Mouse (Mus musculus) gastrocnemius, adult 2 months (tissue): ENCODE results near the gene Gm3238. TPM values are rescaled to one million over a fixed set of nuclear protein-coding genes. Genes with fewer than 3 reads are reported as not detected.
"Not testable (repeated sequence)": the region's sequence is repeated elsewhere in the genome, so short reads cannot be mapped to it uniquely, and the experiment has no call there.

ENCODE experiments used
- DNase-seq: peaks from one replicate; pipeline ENCODE4 v3.0.0; 2022
- H3K27ac ChIP-seq: fragments of 200-600 bp; 2 replicates; pipeline ENCODE4 v1.8.1; 2022; ENCODE audit warnings: mild to moderate bottlenecking
- H3K4me3 ChIP-seq: fragments of 200-600 bp; 2 replicates; pipeline ENCODE4 v1.8.1; 2022; ENCODE audit warnings: mild to moderate bottlenecking, moderate library complexity
- CTCF ChIP-seq: fragments of 200-600 bp; IDR thresholded peaks from 2 replicates; pipeline ENCODE4 v1.8.1; 2022; ENCODE audit warnings: antibody characterized with exemption, mild to moderate bottlenecking, moderate library complexity
- intact Hi-C: fragments of 180-260 bp; cut with DNase I; formaldehyde crosslinking; loops from one replicate; pipeline ENCODE4 v1.15.1; 2025
- total RNA-seq, 2 experiments: library from RNA; stranded (reverse); gene quantifications; 2 replicates each; pipeline ENCODE4 v1.2.3; 2021

Gm3238 gene
- total RNA-seq, 2 experiments from 2014 or later = not detected

- intact Hi-C loops = no loop called here
- Histone ChIP-seq H3K27ac (no peak overlapping the region), H3K4me3 (no peak overlapping the region)
- no peak for TF ChIP-seq CTCF
- no peak for DNase-seq
These were observed 1.4 kb downstream of the Gm3238 start for GRCm38 (mm10) chr10:77769727-77770126.

- H3K27ac ChIP-seq, intact Hi-C loops, DNase-seq, H3K4me3 ChIP-seq: not testable (repeated sequence)
These were observed 11.5 kb downstream of the Gm3238 start, which contains the start of gene Gm3233 for GRCm38 (mm10) chr10:77759582-77759981. Gm3233 (minus strand) TSS chr10:77759682.

DNA sequence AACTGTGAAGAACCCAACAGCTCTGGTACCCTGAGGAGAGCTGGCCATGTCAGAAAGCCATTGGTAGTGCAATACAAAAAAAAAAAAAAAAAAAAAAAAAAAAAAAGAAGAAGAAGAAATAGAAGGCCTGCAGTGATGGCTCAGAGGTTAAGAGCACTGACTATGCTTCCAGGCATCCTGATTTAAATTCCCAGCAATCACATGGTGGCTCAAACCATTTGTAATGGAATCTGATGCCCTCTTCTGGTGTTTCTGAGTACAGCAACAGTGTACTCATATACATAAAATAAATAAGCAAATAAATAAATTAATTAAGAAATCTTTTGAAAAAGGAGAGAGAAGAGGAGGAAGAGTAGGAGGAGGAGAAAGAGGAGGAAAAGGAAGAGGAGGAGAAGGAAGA, 17.7 kb downstream of the Gm3238 start:
- TF ChIP-seq CTCF = peak; percentile 18; the same call in 1 of the 2 replicates
- Histone ChIP-seq H3K4me3 (no peak overlapping the region), H3K27ac (no peak overlapping the region)
- no peak for DNase-seq
- intact Hi-C loops = no loop called here

DNA sequence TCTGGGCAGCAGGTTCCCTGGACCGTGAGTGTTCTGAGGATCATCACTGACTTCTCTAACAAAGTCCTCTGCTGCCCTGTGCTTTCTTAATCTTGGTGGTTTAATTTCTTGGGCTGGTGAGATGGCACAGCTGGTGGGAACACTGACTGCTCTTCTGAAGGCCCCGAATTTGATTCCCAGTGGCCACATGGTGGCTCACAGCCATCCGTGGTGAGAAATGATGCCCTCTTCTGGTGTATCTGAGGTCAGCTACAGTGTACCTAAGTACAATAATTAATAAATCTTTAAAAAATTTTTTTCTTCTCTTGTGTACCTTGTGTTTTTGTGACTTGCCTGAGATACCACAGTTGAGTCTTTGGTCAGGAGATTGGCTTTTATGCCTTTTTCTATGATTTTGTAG, 18.8 kb downstream of the Gm3238 start:
- intact Hi-C loops, H3K27ac ChIP-seq, DNase-seq, H3K4me3 ChIP-seq: not testable (repeated sequence)
- peak; percentile 13; the same call in 1 of the 2 replicates for TF ChIP-seq CTCF

DNA sequence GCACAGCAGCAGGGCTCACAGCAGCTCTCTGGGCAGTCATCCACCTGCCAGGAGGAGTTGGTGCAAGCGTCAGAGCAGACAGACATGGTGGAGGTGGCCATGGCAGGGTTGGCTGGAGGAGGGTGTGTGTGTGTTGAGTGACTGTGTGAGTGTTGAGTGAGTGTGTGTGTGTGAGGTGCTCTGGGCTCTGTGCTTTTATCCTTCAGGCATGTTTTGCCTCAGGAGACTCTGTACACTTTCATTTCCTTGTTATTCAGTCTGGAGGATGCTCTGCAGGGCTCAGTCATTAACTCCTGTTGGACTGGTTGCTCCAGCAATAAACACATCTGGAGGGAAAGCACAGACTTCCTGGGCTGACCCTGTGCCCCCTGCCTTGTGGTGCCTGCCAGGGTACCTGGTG, 19.9 kb downstream of the Gm3238 start, which contains the start of gene Gm9736:
Gene Gm9736, minus strand, starts transcription at position 101 of the 400 bp plus-strand sequence.
- intact Hi-C loops = loop anchor here (1.0 kb wide), 1 partner anchor 12 kb away; no protein-coding TSS in a partner anchor
- not testable (repeated sequence) for H3K4me3 ChIP-seq, DNase-seq, H3K27ac ChIP-seq

- H3K27ac ChIP-seq, H3K4me3 ChIP-seq, DNase-seq: not testable (repeated sequence)
- intact Hi-C loops = loop anchor here (1.0 kb wide), 1 partner anchor 13 kb away; no protein-coding TSS in a partner anchor
These were observed 20.4 kb downstream of the Gm3238 start for GRCm38 (mm10) chr10:77750686-77751085.

- intact Hi-C loops, H3K4me3 ChIP-seq, DNase-seq, H3K27ac ChIP-seq: not testable (repeated sequence)
These were observed 29.0 kb downstream of the Gm3238 start, which contains the start of gene Gm18596 for GRCm38 (mm10) chr10:77741924-77742688. Gm18596 (minus strand) TSS chr10:77742638.

- intact Hi-C loops = no loop called here
- no peak for TF ChIP-seq CTCF
- DNase-seq = no peak
- Histone ChIP-seq H3K27ac (no peak overlapping the region), H3K4me3 (no peak overlapping the region)
These were observed 32.2 kb downstream of the Gm3238 start for GRCm38 (mm10) chr10:77738929-77739328.

- TF ChIP-seq CTCF = no peak
- no peak for DNase-seq
- no peak overlapping the region for H3K4me3 ChIP-seq
- H3K27ac ChIP-seq = no peak overlapping the region
- intact Hi-C loops = no loop called here
These were observed 35.2 kb downstream of the Gm3238 start for GRCm38 (mm10) chr10:77735928-77736327.

GRCm38 (mm10) chr10:77729241-77729640, 41.9 kb downstream of the Gm3238 start:
- intact Hi-C loops = no loop called here
- no peak for DNase-seq
- peak; percentile 35 for TF ChIP-seq CTCF
- Histone ChIP-seq H3K27ac (no peak overlapping the region), H3K4me3 (no peak overlapping the region)

GRCm38 (mm10) chr10:77728280-77728679, 42.8 kb downstream of the Gm3238 start:
- no peak overlapping the region for H3K27ac ChIP-seq
- DNase-seq = no peak
- intact Hi-C loops = no loop called here
- peak; percentile 29 for TF ChIP-seq CTCF
- H3K4me3 ChIP-seq = no peak overlapping the region

DNA sequence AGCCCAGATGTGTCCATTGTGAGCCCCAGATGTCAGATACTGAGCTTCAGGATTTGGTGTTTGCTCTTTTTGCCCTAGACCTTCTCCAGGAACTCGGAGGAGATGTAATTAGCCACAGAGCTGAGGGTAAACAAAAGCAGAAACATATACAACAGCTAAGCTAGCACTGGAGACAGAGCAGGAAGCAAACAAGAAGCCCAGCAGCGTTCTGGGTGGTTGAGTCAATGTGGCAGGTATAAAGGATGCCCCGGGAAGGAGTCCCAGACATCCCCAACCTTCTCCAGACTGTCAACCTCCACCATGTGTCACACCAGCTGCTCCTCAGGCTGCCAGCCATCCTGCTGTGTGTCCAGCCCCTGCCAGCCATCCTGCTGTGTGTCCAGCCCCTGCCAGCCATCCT, 44.9 kb downstream of the Gm3238 start, which contains the start of gene Gm10100:
Gene Gm10100, plus strand, starts transcription at position 301 of the 400 bp plus-strand sequence.
- DNase-seq = no peak
- Histone ChIP-seq H3K4me3 (no peak within 1 kb of the TSS), H3K27ac (no peak within 1 kb of the TSS)
- no peak for TF ChIP-seq CTCF
- intact Hi-C loops = no loop called here

GRCm38 (mm10) chr10:77724855-77725254, 46.3 kb downstream of the Gm3238 start:
- H3K4me3 ChIP-seq = no peak overlapping the region
- H3K27ac ChIP-seq = no peak overlapping the region
- intact Hi-C loops = no loop called here
- TF ChIP-seq CTCF = no peak
- DNase-seq = no peak

Other genes starting within 250 kb of the Gm3238 start
- 1 to 10 TPM in 1 of 2 experiments, under 1 TPM in 1; 0.92 to 1.8 TPM for gene Itgb2, start 241.1 kb downstream of the Gm3238 start, total RNA-seq
- gene Pttg1ip, start 189.6 kb downstream of the Gm3238 start, total RNA-seq = 10 to 100 TPM; 30.5 to 36.5 TPM
- 10 to 100 TPM; 43.5 to 44.5 TPM for gene Sumo3, start 165.2 kb downstream of the Gm3238 start, total RNA-seq
- 1 to 10 TPM; 8.4 to 8.6 TPM for gene Gm49325, start 165.1 kb downstream of the Gm3238 start, total RNA-seq
- 10 to 100 TPM; 95.4 to 100.0 TPM for gene Ube2g2, start 149.1 kb downstream of the Gm3238 start, total RNA-seq
- gene Tspear, start 84.8 kb downstream of the Gm3238 start, total RNA-seq = not detected
- not detected for gene Gm19402, start 80.6 kb downstream of the Gm3238 start, total RNA-seq
- not detected for gene Gm9508, start 74.1 kb downstream of the Gm3238 start, total RNA-seq
- gene Gm10272, start 64.7 kb downstream of the Gm3238 start, total RNA-seq = not detected
- not detected for gene Gm10024, start 59.9 kb downstream of the Gm3238 start, total RNA-seq
- not detected for gene Gm10142, start 55.5 kb downstream of the Gm3238 start, total RNA-seq
- not detected for gene Krtap12-1, start 50.7 kb downstream of the Gm3238 start, total RNA-seq
- not detected for gene Gm10100, start 44.8 kb downstream of the Gm3238 start, total RNA-seq
- gene Gm18596, start 28.7 kb downstream of the Gm3238 start, total RNA-seq = not detected
- not detected for gene Gm9736, start 20.0 kb downstream of the Gm3238 start, total RNA-seq
- not detected for gene Gm3233, start 11.6 kb downstream of the Gm3238 start, total RNA-seq
- gene Gm7138, start 5.6 kb upstream of the Gm3238 start, total RNA-seq = not detected
- not detected for gene Gm3250, start 11.2 kb upstream of the Gm3238 start, total RNA-seq
- not detected for gene Gm7137, start 16.9 kb upstream of the Gm3238 start, total RNA-seq
- not detected for gene Gm9639, start 23.8 kb upstream of the Gm3238 start, total RNA-seq
- not detected for gene Gm19668, start 27.8 kb upstream of the Gm3238 start, total RNA-seq
- not detected for gene Gm9507, start 40.5 kb upstream of the Gm3238 start, total RNA-seq
- gene Gm2696, start 43.4 kb upstream of the Gm3238 start, total RNA-seq = not detected
- gene Krtap10-4, start 55.8 kb upstream of the Gm3238 start, total RNA-seq = not detected
- gene Krtap10-10, start 64.6 kb upstream of the Gm3238 start, total RNA-seq = not detected
- not detected for gene Gm36176, start 75.5 kb upstream of the Gm3238 start, total RNA-seq
- not detected for gene Gm10318, start 81.5 kb upstream of the Gm3238 start, total RNA-seq
- not detected for gene Gm3285, start 90.7 kb upstream of the Gm3238 start, total RNA-seq
- gene Lrrc3, start 131.2 kb upstream of the Gm3238 start, total RNA-seq = under 1 TPM; 0.13 to 0.14 TPM
- under 1 TPM in 1 of 2 experiments, not detected in 1; 0.33 TPM for gene Trpm2, start 199.2 kb upstream of the Gm3238 start, total RNA-seq
- 1 to 10 TPM; 3.8 to 4.3 TPM for gene 1810043G02Rik, start 207.2 kb upstream of the Gm3238 start, total RNA-seq
- gene Pfkl, start 238.8 kb upstream of the Gm3238 start, total RNA-seq = 1 to 10 TPM; 6.0 to 6.5 TPM